Mouse (Mus musculus): ENCODE measurements around the gene Rimbp2.

DNA sequence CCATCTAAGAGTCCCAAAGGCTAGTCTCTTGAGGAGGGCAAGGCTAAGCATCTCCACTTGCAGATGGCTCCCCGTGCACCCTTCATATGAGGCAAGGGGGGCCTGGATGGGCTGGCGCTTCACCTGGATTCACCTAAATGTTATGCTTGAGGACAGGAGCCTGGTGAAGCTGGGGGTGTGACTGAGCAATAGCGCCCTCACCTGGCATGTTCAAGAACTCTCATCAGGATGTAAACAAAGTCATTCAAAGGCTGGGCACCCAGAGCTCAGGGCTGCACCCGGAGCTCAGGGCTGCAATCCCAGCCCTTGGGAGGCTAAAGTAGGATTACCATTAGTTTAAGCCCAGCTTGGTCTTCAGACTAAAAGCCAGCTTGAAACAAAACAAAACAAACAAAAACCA lies 11.1 kb upstream of the Rimbp2 start:
- TF ChIP-seq CTCF (IDR thresholded peaks at IDR 0.05; ENCODE audit: insufficient read depth, low read length) (no peak), POLR2A (IDR thresholded peaks at IDR 0.05; ENCODE audit: borderline replicate concordance, extremely low read depth, low read depth, low read length) (no peak)

Data from lung, adult 2 months (tissue).